Mouse (Mus musculus): ENCODE data around the gene Gipc1. TPM values are rescaled to one million over a fixed set of nuclear protein-coding genes. Genes with fewer than 3 reads are reported as not detected.

Gipc1 gene
- polyA plus RNA-seq, 1 experiment from 2014 or later: 182 TPM

DNA sequence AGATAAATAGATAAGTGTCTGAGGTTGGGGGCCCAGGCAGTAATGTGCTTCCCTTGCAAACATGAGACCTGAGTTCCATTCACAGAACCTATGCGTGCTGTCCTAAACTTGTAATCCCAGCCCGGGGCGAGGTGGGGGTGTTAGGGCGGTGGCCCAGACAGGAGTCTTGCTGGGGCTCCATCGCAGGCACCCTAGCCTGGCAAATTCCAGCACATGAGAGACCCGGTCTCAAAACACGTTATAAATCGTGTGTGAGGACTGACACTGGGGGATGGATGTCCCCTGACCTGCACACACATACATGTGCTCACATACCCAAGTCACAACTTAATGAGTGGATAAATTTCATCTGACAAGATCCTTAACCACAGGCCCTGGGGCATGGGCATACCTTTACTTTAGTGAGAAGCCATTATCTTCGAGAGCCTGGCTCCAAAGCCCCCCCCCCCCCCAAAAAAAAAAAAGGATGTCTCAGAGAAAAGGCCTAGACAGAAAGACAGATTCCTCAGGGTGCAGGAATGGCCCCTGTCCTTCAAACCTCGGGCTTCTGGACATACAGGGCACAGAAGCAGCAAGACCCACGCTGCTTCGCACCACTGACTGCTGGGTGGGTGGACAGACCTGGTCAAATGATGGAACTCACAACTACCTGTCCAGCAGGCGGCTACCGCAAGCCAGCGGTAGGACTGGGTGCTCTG lies 30.6 kb upstream of the Gipc1 start:
- Histone ChIP-seq H3K4me2 (replicated peaks) (peak overlapping the region; percentile 69), H3K4me3 (peak overlapping the region; percentile 32), H3K9ac (peak overlapping the region; percentile 55), H3K27ac (no peak overlapping the region), H3K9me3 (no peaks in the 10 kb centered on the region), H3K4me1 (no peaks in the 10 kb centered on the region), H3K36me3 (no peaks in the 10 kb centered on the region), H3K27me3 (replicated peaks) (no peaks in the 10 kb centered on the region)
- ATAC-seq (ENCODE audit: low FRiP score, low read depth): peak; percentile 64; the same call in 1 of the 2 replicates
- WGBS: 55% methylated on average over 15 of the region's 15 CpGs

DNA sequence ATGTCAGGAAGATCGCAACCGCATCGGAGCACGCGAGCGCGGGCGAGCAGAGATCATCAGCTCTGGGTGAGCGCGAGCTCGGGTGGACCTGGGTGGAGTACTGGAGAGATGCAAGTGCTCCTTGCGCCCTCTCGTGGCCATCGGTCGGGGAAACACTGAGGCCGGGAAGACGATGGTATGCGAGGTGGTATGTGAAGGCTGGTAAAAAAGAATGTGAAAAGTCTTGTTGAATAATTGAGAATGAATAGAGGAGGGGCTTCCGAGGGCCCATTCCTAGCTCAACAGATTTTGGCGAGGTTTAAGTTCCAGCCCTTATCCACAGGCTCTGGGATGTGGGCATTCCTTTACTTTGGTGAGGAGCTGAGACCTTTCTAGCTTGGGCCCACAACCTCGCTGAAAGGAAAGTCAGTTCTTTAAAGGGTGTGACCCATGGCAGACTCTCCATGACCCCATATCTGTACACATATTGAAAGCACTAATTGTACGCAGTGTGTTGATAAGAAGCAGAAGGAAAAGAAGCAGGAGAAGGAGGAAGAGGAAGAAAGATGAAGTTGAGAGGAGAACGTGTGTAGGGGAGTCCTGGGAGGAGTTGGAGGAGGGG lies 30.0 kb upstream of the Gipc1 start:
- H3K27me3 ChIP-seq (replicated peaks): no peaks in the 10 kb centered on the region
- WGBS: 11% methylated on average over 23 of the region's 23 CpGs
- ATAC-seq (ENCODE audit: low FRiP score, low read depth): peak; percentile 93
- peak overlapping the region; percentile 32 for H3K4me3 ChIP-seq
- H3K4me2 ChIP-seq (replicated peaks): peak overlapping the region; percentile 69
- no peak overlapping the region for H3K27ac ChIP-seq
- no peaks in the 10 kb centered on the region for H3K36me3 ChIP-seq
- peak overlapping the region; percentile 55 for H3K9ac ChIP-seq
- H3K9me3 ChIP-seq: no peaks in the 10 kb centered on the region
- no peaks in the 10 kb centered on the region for H3K4me1 ChIP-seq

DNA sequence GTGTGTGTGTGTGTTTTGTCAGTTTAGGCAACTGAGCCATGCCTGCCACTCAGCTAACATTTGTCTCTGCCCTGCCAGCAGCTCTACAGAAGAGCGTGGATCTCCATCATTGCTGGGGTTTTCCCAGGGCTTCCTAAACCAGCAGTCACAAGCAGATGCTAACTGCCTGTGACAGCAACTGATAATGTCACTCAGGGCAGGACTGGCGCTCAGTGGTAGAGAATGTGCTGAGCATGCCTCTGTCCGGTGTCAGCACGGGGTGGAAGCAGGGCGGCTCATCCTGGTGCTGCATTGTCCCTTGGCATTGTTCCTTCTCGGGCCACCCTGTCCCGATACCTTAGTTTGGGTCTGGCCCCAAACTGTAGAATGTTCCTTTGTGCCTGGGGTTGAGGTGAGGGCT lies 28.9 kb upstream of the Gipc1 start:
- H3K4me1 ChIP-seq: no peaks in the 10 kb centered on the region
- no peak for ATAC-seq (ENCODE audit: low FRiP score, low read depth)
- no peak overlapping the region for H3K4me3 ChIP-seq
- H3K36me3 ChIP-seq: no peaks in the 10 kb centered on the region
- H3K27ac ChIP-seq: no peak overlapping the region
- no peaks in the 10 kb centered on the region for H3K27me3 ChIP-seq (replicated peaks)
- WGBS: 86% methylated on average over 7 of the region's 7 CpGs
- no peak overlapping the region for H3K9ac ChIP-seq
- no peak overlapping the region for H3K4me2 ChIP-seq (replicated peaks)
- H3K9me3 ChIP-seq: no peaks in the 10 kb centered on the region

DNA sequence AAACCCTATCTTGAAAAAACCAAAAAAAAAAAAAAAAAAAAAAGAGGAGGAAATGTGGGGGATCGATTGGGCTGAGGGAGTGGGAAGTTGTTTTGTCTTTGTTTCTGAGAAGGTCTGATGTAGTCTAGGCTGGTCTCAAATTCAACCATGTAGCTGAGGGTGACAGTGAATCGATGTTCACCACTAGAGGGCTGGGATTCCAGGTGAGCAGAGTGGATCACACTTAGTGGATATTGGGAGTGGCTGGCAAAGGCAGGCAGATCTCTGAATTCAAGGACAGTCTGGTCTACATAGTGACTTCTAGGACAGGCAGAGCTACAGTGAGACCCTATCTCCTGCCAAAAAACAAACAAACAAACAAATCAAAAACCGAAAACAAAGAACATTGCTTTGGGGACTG lies 27.7 kb upstream of the Gipc1 start:
- no peak overlapping the region for H3K4me3 ChIP-seq
- WGBS: 47% methylated on average over 3 of the region's 3 CpGs

DNA sequence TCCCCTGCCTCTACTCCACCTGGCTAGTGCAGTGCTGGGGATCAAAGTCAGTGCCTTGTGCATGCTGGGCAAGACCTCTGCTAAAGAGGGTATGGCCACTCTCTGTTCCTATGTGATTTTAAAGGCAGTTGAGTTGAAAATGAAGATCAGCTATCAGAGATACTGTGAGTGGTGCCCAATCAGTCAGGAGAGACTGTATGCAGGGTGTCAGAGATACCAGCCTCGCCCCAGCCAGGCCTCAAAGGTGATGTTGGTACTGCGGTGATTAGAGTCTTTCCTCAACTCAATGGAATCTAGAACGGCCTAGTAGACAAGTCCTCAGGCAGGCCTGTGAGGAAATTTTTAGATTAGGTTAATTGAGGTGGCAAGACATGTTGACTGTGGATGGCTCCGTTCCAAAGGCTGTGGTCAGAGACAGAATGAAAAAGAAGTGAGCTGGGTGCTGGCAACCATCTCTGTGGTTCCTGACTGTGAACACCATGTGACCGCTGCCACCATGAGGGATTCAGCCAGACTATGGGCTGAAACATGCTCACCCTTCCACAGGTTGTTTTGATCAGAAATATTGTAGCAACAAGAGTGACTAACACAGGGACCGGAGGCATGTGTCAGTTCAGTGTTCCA lies 26.7 kb upstream of the Gipc1 start:
- no peaks in the 10 kb centered on the region for H3K4me1 ChIP-seq
- 90% methylated on average over 6 of the region's 6 CpGs for WGBS
- ATAC-seq (ENCODE audit: low FRiP score, low read depth): no peak
- H3K36me3 ChIP-seq: no peaks in the 10 kb centered on the region
- H3K27ac ChIP-seq: no peak overlapping the region
- H3K9me3 ChIP-seq: no peaks in the 10 kb centered on the region
- no peak overlapping the region for H3K4me3 ChIP-seq
- H3K9ac ChIP-seq: no peak overlapping the region
- H3K4me2 ChIP-seq (replicated peaks): no peak overlapping the region
- no peaks in the 10 kb centered on the region for H3K27me3 ChIP-seq (replicated peaks)

More for the DNA sequence above, 27.7 kb upstream of the Gipc1 start:
- Histone ChIP-seq H3K36me3 (no peaks in the 10 kb centered on the region), H3K9ac (no peak overlapping the region), H3K4me1 (no peaks in the 10 kb centered on the region), H3K27me3 (replicated peaks) (no peaks in the 10 kb centered on the region), H3K9me3 (no peaks in the 10 kb centered on the region), H3K4me2 (replicated peaks) (no peak overlapping the region), H3K27ac (no peak overlapping the region)
- ATAC-seq (ENCODE audit: low FRiP score, low read depth): no peak

DNA sequence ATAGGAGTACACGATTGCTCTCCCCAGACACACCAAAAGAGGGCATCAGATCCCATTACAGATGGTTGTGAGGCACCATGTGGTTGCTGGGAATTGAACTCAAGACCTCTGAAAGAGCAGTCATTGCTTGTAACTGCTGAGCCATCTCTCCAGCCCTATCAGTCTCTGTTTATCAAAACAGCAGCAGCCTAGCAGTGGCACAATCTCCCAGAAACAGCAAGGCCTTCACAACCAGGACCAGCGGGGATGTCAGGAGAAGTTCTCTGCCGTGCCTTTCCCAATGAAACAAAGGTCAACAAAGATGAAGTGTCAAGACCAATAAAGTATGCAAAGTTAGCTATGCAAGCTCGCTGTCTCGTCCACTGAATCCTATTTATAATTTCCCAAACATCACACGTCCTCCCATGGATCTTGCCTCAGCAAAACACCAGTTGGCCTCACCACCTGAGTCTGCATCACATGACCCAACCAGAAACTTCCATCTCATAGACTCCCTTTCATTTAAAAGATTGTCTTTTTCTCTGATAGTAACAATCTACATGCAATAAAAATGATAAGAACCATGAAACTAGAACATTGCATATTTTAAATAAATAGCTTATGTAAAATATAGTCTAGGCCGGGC lies 20.3 kb upstream of the Gipc1 start:
- no peaks in the 10 kb centered on the region for H3K4me1 ChIP-seq
- ATAC-seq (ENCODE audit: low FRiP score, low read depth): no peak
- peaks cover 6% of the 10 kb centered on the region; the same call in 1 of the 2 replicates for H3K9me3 ChIP-seq
- no peak overlapping the region for H3K4me3 ChIP-seq
- no peaks in the 10 kb centered on the region for H3K36me3 ChIP-seq
- H3K27me3 ChIP-seq (replicated peaks): no peaks in the 10 kb centered on the region
- no peak overlapping the region for H3K27ac ChIP-seq
- no peak overlapping the region for H3K9ac ChIP-seq
- no peak overlapping the region for H3K4me2 ChIP-seq (replicated peaks)
- WGBS: 91% methylated on average over 7 of the region's 7 CpGs

DNA sequence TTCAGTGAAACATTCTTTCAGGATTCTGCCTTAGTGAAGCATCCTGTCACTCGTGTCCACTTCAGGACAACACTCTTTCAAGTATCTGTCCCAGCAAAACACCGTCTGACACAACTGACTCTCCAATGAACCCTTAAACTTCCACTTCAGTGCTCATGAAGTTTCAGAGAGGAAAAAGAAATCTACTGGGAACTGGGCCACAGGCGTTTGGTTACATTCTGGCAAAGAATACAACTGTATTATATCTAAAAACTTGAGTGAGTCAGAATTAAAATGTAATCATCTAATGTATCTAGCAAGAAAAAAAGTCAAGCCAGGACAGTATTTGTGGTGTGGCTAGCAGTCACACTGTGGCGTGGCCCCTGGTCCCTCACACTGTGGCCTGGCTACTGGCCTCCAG lies 13.6 kb upstream of the Gipc1 start:
- WGBS: 78% methylated on average over 4 of the region's 4 CpGs
- no peaks in the 10 kb centered on the region for H3K36me3 ChIP-seq

DNA sequence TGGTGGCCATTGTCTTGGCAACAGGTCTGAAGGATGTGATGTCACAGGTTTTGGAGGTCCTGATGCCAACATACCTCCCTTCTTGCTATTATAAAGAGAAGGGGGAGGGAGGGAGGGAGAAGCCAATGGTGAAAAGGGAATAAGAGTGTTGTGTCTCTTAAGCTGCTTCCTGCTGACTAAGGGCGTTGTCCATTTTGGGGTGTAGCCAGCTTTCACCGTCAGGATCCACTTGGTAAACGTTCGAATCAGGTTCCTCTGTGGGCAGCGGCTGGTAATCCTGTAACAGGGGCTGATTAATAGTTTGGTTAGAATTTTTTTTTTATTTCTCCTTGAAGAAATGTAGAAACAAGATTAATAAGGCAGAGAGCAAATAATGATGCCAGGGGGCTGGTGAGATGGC lies 12.8 kb upstream of the Gipc1 start:
- WGBS: 86% methylated on average over 5 of the region's 5 CpGs
- Histone ChIP-seq H3K9ac (no peak overlapping the region), H3K4me2 (replicated peaks) (no peak overlapping the region), H3K4me3 (no peak overlapping the region), H3K9me3 (peaks cover 6% of the 10 kb centered on the region; the same call in 1 of the 2 replicates), H3K36me3 (no peaks in the 10 kb centered on the region), H3K27ac (no peak overlapping the region), H3K27me3 (replicated peaks) (no peaks in the 10 kb centered on the region), H3K4me1 (no peaks in the 10 kb centered on the region)
- ATAC-seq (ENCODE audit: low FRiP score, low read depth): no peak

More for the DNA sequence above, 13.6 kb upstream of the Gipc1 start:
- Histone ChIP-seq H3K4me3 (no peak overlapping the region), H3K4me1 (no peaks in the 10 kb centered on the region), H3K9me3 (peaks cover 6% of the 10 kb centered on the region; the same call in 1 of the 2 replicates), H3K9ac (no peak overlapping the region), H3K27me3 (replicated peaks) (no peaks in the 10 kb centered on the region), H3K27ac (no peak overlapping the region), H3K4me2 (replicated peaks) (no peak overlapping the region)
- ATAC-seq (ENCODE audit: low FRiP score, low read depth): no peak

DNA sequence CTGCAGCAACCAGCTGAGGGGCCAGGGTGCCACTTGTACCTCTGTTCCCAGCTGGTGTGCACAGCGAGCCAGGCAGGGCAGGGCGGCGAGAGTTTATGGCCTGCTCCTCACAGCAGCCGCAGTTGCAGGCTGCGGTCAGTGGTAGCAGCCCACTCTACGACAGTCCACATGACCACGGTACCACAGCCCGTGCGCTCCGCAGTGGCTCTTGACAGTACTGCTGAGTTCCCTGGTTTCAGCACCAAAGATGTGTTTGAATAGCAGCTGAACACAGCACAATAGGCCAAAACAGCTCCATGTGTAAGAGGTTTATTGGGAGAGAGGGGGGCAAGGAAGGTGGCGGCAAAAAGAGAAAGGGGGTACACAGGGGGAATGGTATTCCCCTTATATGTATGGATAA lies 5.0 kb upstream of the Gipc1 start:
- ATAC-seq (ENCODE audit: low FRiP score, low read depth): no peak
- 93% methylated on average over 11 of the region's 11 CpGs for WGBS
- H3K4me2 ChIP-seq (replicated peaks): no peak overlapping the region

DNA sequence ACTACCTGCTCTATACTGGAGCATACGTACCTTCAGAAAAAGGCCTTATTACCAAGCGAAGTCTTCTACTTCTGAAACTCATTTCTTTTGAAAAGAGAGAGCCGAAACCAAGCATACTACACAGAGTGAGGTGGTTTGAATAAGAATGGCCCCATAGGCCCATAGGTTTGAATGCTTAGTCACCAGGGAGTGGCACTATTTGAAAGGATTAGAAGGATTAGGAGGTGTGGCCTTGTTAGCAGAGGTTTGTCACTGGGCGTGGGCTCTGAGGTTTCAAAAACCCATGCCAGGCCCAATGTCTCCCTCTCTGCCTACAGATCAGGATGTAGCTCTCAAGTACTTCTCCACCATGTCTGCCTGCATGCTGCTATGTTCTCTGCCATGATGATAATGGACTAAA lies 4.4 kb upstream of the Gipc1 start:
- no peak overlapping the region for H3K4me2 ChIP-seq (replicated peaks)
- H3K36me3 ChIP-seq: no peaks in the 10 kb centered on the region
- H3K4me3 ChIP-seq: no peak overlapping the region
- H3K4me1 ChIP-seq: peaks cover 1% of the 10 kb centered on the region
- no peaks in the 10 kb centered on the region; the same call in 1 of the 2 replicates for H3K9me3 ChIP-seq
- no peaks in the 10 kb centered on the region for H3K27me3 ChIP-seq (replicated peaks)
- ATAC-seq (ENCODE audit: low FRiP score, low read depth): no peak
- no peak overlapping the region for H3K9ac ChIP-seq
- H3K27ac ChIP-seq: no peak overlapping the region
- WGBS: 95% methylated on average over 4 of the region's 4 CpGs

More for the DNA sequence above, 5.0 kb upstream of the Gipc1 start:
- Histone ChIP-seq H3K36me3 (no peaks in the 10 kb centered on the region), H3K9ac (no peak overlapping the region), H3K4me3 (no peak overlapping the region), H3K27me3 (replicated peaks) (no peaks in the 10 kb centered on the region), H3K4me1 (no peaks in the 10 kb centered on the region), H3K9me3 (no peaks in the 10 kb centered on the region; the same call in 1 of the 2 replicates), H3K27ac (no peak overlapping the region)

DNA sequence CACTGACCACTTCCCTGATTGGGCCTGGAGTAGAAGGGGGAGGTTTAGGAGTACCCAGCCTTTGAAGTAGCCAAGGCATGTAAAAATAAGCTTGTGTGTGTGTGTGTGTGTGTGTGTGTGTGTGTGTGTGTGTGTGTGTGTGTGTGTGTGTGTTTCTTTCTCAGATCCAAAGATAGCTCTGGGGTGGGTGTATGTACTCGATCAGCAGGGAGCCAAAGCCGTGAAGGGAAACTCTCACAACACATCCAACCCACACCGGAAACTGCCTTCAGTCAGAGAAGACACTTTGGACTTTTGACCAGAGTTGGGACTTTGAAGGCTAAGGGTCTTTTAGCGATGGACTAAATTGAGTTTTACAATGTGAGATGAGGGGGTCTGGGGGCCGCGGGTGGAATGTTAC lies 2.8 kb upstream of the Gipc1 start:
- no peak overlapping the region for H3K27ac ChIP-seq
- WGBS: 93% methylated on average over 6 of the region's 6 CpGs

More for the DNA sequence above, 2.8 kb upstream of the Gipc1 start:
- Histone ChIP-seq H3K9ac (no peak overlapping the region), H3K36me3 (no peaks in the 10 kb centered on the region), H3K4me3 (no peak overlapping the region), H3K9me3 (no peaks in the 10 kb centered on the region; the same call in 1 of the 2 replicates), H3K4me1 (peaks cover 12% of the 10 kb centered on the region), H3K27me3 (replicated peaks) (no peaks in the 10 kb centered on the region), H3K4me2 (replicated peaks) (no peak overlapping the region)
- ATAC-seq (ENCODE audit: low FRiP score, low read depth): no peak

All from neural tube, embryonic 12.5 days (tissue).